Mouse (Mus musculus) urinary bladder, postnatal 4 days (tissue): Measurements from ENCODE around the gene Pcyt2.

ENCODE experiments used
- DNase-seq, 2 experiments: peaks; one replicate each; pipeline ENCODE4 v3.0.0; 2021 to 2022; ENCODE audit warnings: low spot score in 2 of 2

The Pcyt2 gene

DNA sequence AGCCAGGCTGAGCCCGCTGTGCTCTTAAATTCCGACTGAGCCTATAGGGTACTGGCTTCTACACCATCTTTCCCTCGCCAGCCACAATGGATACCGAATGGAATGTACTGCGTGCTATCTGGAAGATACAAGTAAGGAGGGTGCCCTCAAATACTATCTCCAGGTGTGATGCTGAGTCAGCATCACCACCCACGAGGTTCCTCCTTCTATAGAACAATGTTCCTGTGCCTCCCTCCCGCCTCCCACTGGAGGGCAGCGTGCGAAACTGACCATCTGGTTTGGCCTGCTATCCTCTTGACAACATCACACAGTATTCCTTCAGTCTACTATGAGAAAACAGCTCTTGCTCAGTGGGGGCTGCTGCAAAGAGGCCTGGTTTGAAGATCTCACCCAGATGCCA is 52.6 kb downstream of the Pcyt2 start:
- DNase-seq, result no peak

- DNase-seq, result no peak
Observed at GRCm38 (mm10) chr11:120562949-120563348, 54.8 kb downstream of the Pcyt2 start.

GRCm38 (mm10) chr11:120560952-120561728 is 56.6 kb downstream of the Pcyt2 start:
- DNase-seq, result no peak
